Mouse (Mus musculus): Measurements from ENCODE around the gene Gm10974. TPM values are rescaled to one million over a fixed set of nuclear protein-coding genes. Genes with fewer than 3 reads are reported as not detected.

The Gm10974 gene
- polyA plus RNA-seq, 1 experiment = not detected

DNA sequence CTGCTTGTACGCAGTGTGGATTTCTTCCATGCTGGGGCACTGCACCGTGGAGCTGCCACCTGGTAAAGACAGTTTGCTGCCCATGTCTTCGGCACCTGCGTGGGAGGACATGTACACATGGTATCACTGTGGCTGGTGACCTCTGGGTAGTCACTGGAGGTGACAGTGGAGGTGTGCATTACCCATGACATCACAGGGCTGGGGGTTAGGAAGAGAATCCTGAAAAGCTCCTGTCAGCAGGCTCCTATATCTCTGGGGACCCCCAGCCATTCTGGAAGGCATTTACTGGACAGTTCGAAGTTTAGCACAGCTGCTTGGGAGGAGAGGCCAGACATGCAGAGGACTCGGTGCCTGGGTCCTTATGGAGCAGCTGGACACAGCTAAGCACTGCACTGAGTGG lies 22.9 kb upstream of the Gm10974 start:
- TF ChIP-seq POLR2A (IDR thresholded peaks at IDR 0.05; ENCODE audit: control insufficient read depth, extremely low read depth, insufficient read depth, low read length, poor library complexity) (no peak), CTCF (IDR thresholded peaks at IDR 0.05; ENCODE audit: borderline replicate concordance, control insufficient read depth, extremely low read depth, insufficient read depth, low read length, poor library complexity) (no peak)
- 84% methylated on average over 6 of the region's 6 CpGs for WGBS
- peak overlapping the region; percentile 33; the same call in 1 of the 2 replicates for H3K27ac ChIP-seq (ENCODE audit: control insufficient read depth, insufficient read depth, low read length)
- no peak overlapping the region for H3K4me3 ChIP-seq (ENCODE audit: control insufficient read depth, insufficient read depth, low read length)
- H3K36me3 ChIP-seq (ENCODE audit: control insufficient read depth, insufficient read depth, low read length) = no peaks in the 10 kb centered on the region
- no peaks in the 10 kb centered on the region for H3K27me3 ChIP-seq (ENCODE audit: control insufficient read depth, insufficient read depth, low read length)
- H3K4me1 ChIP-seq (replicated peaks; ENCODE audit: control insufficient read depth, insufficient read depth, low read length) = no peaks in the 10 kb centered on the region
- no peak for DNase-seq

- WGBS = 56% methylated on average over 5 of the region's 5 CpGs
- no peak overlapping the region for H3K4me3 ChIP-seq (ENCODE audit: control insufficient read depth, insufficient read depth, low read length)
- H3K36me3 ChIP-seq (ENCODE audit: control insufficient read depth, insufficient read depth, low read length) = no peaks in the 10 kb centered on the region
Measured at GRCm38 (mm10) chr7:66343307-66343706, 22.4 kb upstream of the Gm10974 start.

DNA sequence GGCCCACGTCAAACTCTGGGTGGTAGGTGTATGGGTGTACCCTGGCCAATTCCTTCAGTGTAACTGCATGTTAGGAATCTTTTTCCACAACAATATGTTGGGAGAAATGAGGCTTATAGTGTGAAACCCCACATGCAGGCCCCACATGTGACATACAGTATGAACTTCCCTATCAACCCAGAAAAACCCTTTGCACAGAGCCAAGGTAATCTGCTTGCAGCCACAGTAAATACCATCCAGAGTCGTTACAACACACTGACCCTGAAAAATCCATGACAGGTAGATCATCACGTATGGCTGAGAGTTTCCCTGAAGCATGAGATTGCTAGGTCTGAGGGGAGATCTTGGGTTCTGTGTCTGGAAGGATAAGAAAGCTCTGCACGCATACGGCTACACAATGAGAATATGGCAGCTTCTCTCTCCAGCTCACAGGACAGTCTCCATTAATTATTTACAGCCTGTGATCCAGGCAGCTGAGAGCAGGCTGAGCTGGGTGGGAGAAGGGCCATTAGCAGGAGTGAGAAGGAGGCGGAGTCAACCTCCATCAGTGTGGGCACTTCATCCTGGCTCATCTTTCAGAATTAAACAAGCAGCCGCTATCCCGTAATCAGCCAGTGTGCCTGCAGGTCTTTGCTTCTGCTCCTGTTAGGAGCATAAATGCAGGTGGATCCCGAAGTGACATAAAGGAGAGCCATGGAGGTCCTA lies 18.6 kb upstream of the Gm10974 start:
- H3K36me3 ChIP-seq (ENCODE audit: control insufficient read depth, insufficient read depth, low read length) = no peaks in the 10 kb centered on the region
- 94% methylated on average over 9 of the region's 9 CpGs for WGBS
- no peaks in the 10 kb centered on the region for H3K27me3 ChIP-seq (ENCODE audit: control insufficient read depth, insufficient read depth, low read length)
- no peaks in the 10 kb centered on the region for H3K4me1 ChIP-seq (replicated peaks; ENCODE audit: control insufficient read depth, insufficient read depth, low read length)
- H3K27ac ChIP-seq (ENCODE audit: control insufficient read depth, insufficient read depth, low read length) = no peak overlapping the region
- no peak overlapping the region for H3K4me3 ChIP-seq (ENCODE audit: control insufficient read depth, insufficient read depth, low read length)
- TF ChIP-seq CTCF (IDR thresholded peaks at IDR 0.05; ENCODE audit: borderline replicate concordance, control insufficient read depth, extremely low read depth, insufficient read depth, low read length, poor library complexity) (no peak), POLR2A (IDR thresholded peaks at IDR 0.05; ENCODE audit: control insufficient read depth, extremely low read depth, insufficient read depth, low read length, poor library complexity) (no peak)
- DNase-seq = no peak

More at GRCm38 (mm10) chr7:66343307-66343706, 22.4 kb upstream of the Gm10974 start:
- H3K27ac ChIP-seq (ENCODE audit: control insufficient read depth, insufficient read depth, low read length) = no peak overlapping the region
- DNase-seq = no peak
- H3K4me1 ChIP-seq (replicated peaks; ENCODE audit: control insufficient read depth, insufficient read depth, low read length) = no peaks in the 10 kb centered on the region
- no peaks in the 10 kb centered on the region for H3K27me3 ChIP-seq (ENCODE audit: control insufficient read depth, insufficient read depth, low read length)
- no peak for TF ChIP-seq POLR2A (IDR thresholded peaks at IDR 0.05; ENCODE audit: control insufficient read depth, extremely low read depth, insufficient read depth, low read length, poor library complexity)
- no peak for TF ChIP-seq CTCF (IDR thresholded peaks at IDR 0.05; ENCODE audit: borderline replicate concordance, control insufficient read depth, extremely low read depth, insufficient read depth, low read length, poor library complexity)

DNA sequence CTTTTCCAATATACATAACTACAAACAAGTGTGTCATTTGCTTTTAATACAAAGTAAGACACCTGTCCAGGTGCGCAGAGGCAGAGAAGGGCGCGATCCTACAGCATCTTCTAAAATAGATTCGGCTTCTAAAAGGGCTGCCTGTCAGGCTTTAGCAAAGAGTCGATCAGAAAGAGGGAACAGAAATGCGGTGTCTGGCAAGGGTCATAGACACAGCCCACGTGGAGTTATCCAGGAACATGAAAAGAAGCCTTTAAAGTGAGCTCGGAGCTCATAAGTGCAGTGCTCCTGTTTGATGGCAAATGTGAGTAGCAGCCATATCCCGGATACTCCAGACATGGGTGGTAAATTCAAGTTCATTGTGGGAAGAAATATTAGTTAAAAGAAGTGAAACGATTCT lies 17.1 kb upstream of the Gm10974 start:
- Histone ChIP-seq H3K36me3 (ENCODE audit: control insufficient read depth, insufficient read depth, low read length) (no peaks in the 10 kb centered on the region), H3K4me1 (replicated peaks; ENCODE audit: control insufficient read depth, insufficient read depth, low read length) (no peaks in the 10 kb centered on the region), H3K27me3 (ENCODE audit: control insufficient read depth, insufficient read depth, low read length) (no peaks in the 10 kb centered on the region), H3K4me3 (ENCODE audit: control insufficient read depth, insufficient read depth, low read length) (no peak overlapping the region), H3K27ac (ENCODE audit: control insufficient read depth, insufficient read depth, low read length) (no peak overlapping the region)
- 92% methylated on average over 10 of the region's 10 CpGs for WGBS
- no peak for DNase-seq
- no peak for TF ChIP-seq CTCF (IDR thresholded peaks at IDR 0.05; ENCODE audit: borderline replicate concordance, control insufficient read depth, extremely low read depth, insufficient read depth, low read length, poor library complexity)
- no peak for TF ChIP-seq POLR2A (IDR thresholded peaks at IDR 0.05; ENCODE audit: control insufficient read depth, extremely low read depth, insufficient read depth, low read length, poor library complexity)

DNA sequence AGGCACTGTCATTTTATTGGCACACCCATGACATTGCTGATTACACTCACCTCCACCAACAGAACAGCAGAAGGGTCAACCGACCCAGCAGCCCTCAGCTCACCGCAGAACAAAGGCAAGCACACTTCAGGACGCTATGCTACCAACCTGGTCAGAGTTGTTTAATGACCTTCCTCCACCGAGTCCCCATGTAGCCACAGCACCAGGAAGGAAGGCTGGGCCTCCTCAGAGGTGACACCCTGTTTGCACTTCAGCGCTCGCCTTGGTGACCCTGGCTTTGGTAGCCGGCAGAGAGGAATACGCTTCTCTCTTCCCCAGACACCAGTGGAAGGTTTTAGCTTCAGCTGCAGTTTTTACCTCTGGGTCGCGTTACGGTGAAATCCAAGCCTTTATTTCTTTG lies 16.0 kb upstream of the Gm10974 start:
- Histone ChIP-seq H3K27ac (ENCODE audit: control insufficient read depth, insufficient read depth, low read length) (no peak overlapping the region), H3K36me3 (ENCODE audit: control insufficient read depth, insufficient read depth, low read length) (no peaks in the 10 kb centered on the region), H3K4me3 (ENCODE audit: control insufficient read depth, insufficient read depth, low read length) (no peak overlapping the region), H3K4me1 (replicated peaks; ENCODE audit: control insufficient read depth, insufficient read depth, low read length) (no peaks in the 10 kb centered on the region), H3K27me3 (ENCODE audit: control insufficient read depth, insufficient read depth, low read length) (no peaks in the 10 kb centered on the region)
- TF ChIP-seq POLR2A (IDR thresholded peaks at IDR 0.05; ENCODE audit: control insufficient read depth, extremely low read depth, insufficient read depth, low read length, poor library complexity) (no peak), CTCF (IDR thresholded peaks at IDR 0.05; ENCODE audit: borderline replicate concordance, control insufficient read depth, extremely low read depth, insufficient read depth, low read length, poor library complexity) (no peak)
- WGBS = 93% methylated on average over 11 of the region's 11 CpGs
- no peak for DNase-seq

DNA sequence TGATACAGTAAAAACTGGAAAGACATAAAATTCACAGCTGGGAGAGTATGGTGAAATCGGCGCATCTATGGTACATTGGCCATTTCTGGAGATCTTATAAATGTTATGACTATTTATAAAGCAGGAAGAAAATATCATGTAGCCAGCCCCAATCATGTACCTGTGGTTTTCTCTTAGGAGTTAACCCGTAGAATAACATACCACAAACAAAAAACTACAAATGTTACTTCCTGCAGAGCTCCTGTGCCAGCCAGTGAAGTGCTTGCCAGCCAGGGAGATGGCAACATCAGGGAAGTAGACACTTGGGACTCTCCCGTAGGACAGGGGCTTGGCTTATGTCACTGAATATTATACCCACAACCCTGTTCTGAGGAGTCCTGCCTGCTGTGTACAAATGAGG lies 14.6 kb upstream of the Gm10974 start:
- no peaks in the 10 kb centered on the region for H3K27me3 ChIP-seq (ENCODE audit: control insufficient read depth, insufficient read depth, low read length)

More for the DNA sequence above, 14.6 kb upstream of the Gm10974 start:
- WGBS = 52% methylated on average over 4 of the region's 4 CpGs
- Histone ChIP-seq H3K36me3 (ENCODE audit: control insufficient read depth, insufficient read depth, low read length) (no peaks in the 10 kb centered on the region), H3K27ac (ENCODE audit: control insufficient read depth, insufficient read depth, low read length) (no peak overlapping the region), H3K4me1 (replicated peaks; ENCODE audit: control insufficient read depth, insufficient read depth, low read length) (no peaks in the 10 kb centered on the region), H3K4me3 (ENCODE audit: control insufficient read depth, insufficient read depth, low read length) (no peak overlapping the region)
- DNase-seq = no peak
- TF ChIP-seq CTCF (IDR thresholded peaks at IDR 0.05; ENCODE audit: borderline replicate concordance, control insufficient read depth, extremely low read depth, insufficient read depth, low read length, poor library complexity) (no peak), POLR2A (IDR thresholded peaks at IDR 0.05; ENCODE audit: control insufficient read depth, extremely low read depth, insufficient read depth, low read length, poor library complexity) (no peak)
